Mouse (Mus musculus): ENCODE measurements around the gene Bub1. TPM values are rescaled to one million over a fixed set of nuclear protein-coding genes. Genes with fewer than 3 reads are reported as not detected.

Bub1 gene
- 45.1 and 47.8 TPM in 2 replicates for polyA plus RNA-seq (2014; fragmentation: Nextera tagmentation; extraction: Ambion mirVana)

- H3K4me3 ChIP-seq (ENCODE audit: low read depth, low read length): peak within 1 kb of the TSS; percentile 85
- 0 out of 2 replicates have a peak within 1 kb of the TSS, but pooled peaks have one; percentile 15 for H3K27ac ChIP-seq (ENCODE audit: low read depth, low read length)
- no peaks in the 10 kb centered on the region for H3K9me3 ChIP-seq (ENCODE audit: control insufficient read depth, low read length)
- WGBS: under 1% methylated on average over 56 of the region's 56 CpGs
- peak within 1 kb of the TSS; percentile 83 for H3K4me2 ChIP-seq
- peak within 1 kb of the TSS; percentile 79 for H3K9ac ChIP-seq (ENCODE audit: low read depth, low read length)
- H3K36me3 ChIP-seq (ENCODE audit: control insufficient read depth, insufficient read depth, low read length): peaks cover 2% of the 10 kb centered on the region; the same call in 1 of the 2 replicates
- peak; percentile 91 for DNase-seq (ENCODE audit: low spot score)
- ATAC-seq (replicated peaks; ENCODE audit: low FRiP score): peak; percentile 96
- H3K27me3 ChIP-seq (replicated peaks; ENCODE audit: control insufficient read depth, insufficient read depth, low read length): peaks cover 2% of the 10 kb centered on the region; the same call in 1 of the 2 replicates
- no peaks in the 10 kb centered on the region; the same call in 1 of the 2 replicates for H3K4me1 ChIP-seq (replicated peaks; ENCODE audit: control insufficient read depth, insufficient read depth, low read length)
Observed at GRCm38 (mm10) chr2:127831401-127832102, at the start of gene Bub1. Gene Bub1 (minus strand): TSS chr2:127831865.

GRCm38 (mm10) chr2:127881063-127881462, 49.4 kb upstream of the Bub1 start:
- no peak overlapping the region for H3K9ac ChIP-seq (ENCODE audit: low read depth, low read length)
- 78% methylated on average over 5 of the region's 5 CpGs for WGBS
- H3K27ac ChIP-seq (ENCODE audit: low read depth, low read length): no peak overlapping the region
- no peak for DNase-seq (ENCODE audit: low spot score)
- no peak for ATAC-seq (replicated peaks; ENCODE audit: low FRiP score)
- H3K4me2 ChIP-seq: no peak overlapping the region
- H3K4me1 ChIP-seq (replicated peaks; ENCODE audit: control insufficient read depth, insufficient read depth, low read length): no peaks in the 10 kb centered on the region
- no peak overlapping the region for H3K4me3 ChIP-seq (ENCODE audit: low read depth, low read length)
- H3K36me3 ChIP-seq (ENCODE audit: control insufficient read depth, insufficient read depth, low read length): no peaks in the 10 kb centered on the region
- H3K9me3 ChIP-seq (ENCODE audit: control insufficient read depth, low read length): no peaks in the 10 kb centered on the region
- H3K27me3 ChIP-seq (replicated peaks; ENCODE audit: control insufficient read depth, insufficient read depth, low read length): no peaks in the 10 kb centered on the region

GRCm38 (mm10) chr2:127864381-127864780, 32.7 kb upstream of the Bub1 start:
- DNase-seq (ENCODE audit: low spot score): no peak
- Histone ChIP-seq H3K36me3 (ENCODE audit: control insufficient read depth, insufficient read depth, low read length) (no peaks in the 10 kb centered on the region), H3K27ac (ENCODE audit: low read depth, low read length) (no peak overlapping the region), H3K27me3 (replicated peaks; ENCODE audit: control insufficient read depth, insufficient read depth, low read length) (no peaks in the 10 kb centered on the region), H3K4me2 (no peak overlapping the region), H3K9ac (ENCODE audit: low read depth, low read length) (no peak overlapping the region), H3K9me3 (ENCODE audit: control insufficient read depth, low read length) (no peaks in the 10 kb centered on the region), H3K4me3 (ENCODE audit: low read depth, low read length) (no peak overlapping the region), H3K4me1 (replicated peaks; ENCODE audit: control insufficient read depth, insufficient read depth, low read length) (no peaks in the 10 kb centered on the region)
- 70% methylated on average over 4 of the region's 4 CpGs for WGBS
- ATAC-seq (replicated peaks; ENCODE audit: low FRiP score): no peak

- H3K9ac ChIP-seq (ENCODE audit: low read depth, low read length): no peak overlapping the region
- no peak overlapping the region for H3K4me3 ChIP-seq (ENCODE audit: low read depth, low read length)
- H3K4me1 ChIP-seq (replicated peaks; ENCODE audit: control insufficient read depth, insufficient read depth, low read length): no peaks in the 10 kb centered on the region
- H3K27me3 ChIP-seq (replicated peaks; ENCODE audit: control insufficient read depth, insufficient read depth, low read length): no peaks in the 10 kb centered on the region
- ATAC-seq (replicated peaks; ENCODE audit: low FRiP score): no peak
- H3K36me3 ChIP-seq (ENCODE audit: control insufficient read depth, insufficient read depth, low read length): no peaks in the 10 kb centered on the region
- H3K27ac ChIP-seq (ENCODE audit: low read depth, low read length): no peak overlapping the region
- WGBS: 50% methylated on average over 4 of the region's 4 CpGs
- no peak overlapping the region for H3K4me2 ChIP-seq
- no peaks in the 10 kb centered on the region for H3K9me3 ChIP-seq (ENCODE audit: control insufficient read depth, low read length)
- no peak for DNase-seq (ENCODE audit: low spot score)
Observed at GRCm38 (mm10) chr2:127854332-127854991, 22.8 kb upstream of the Bub1 start.

- no peak overlapping the region for H3K4me3 ChIP-seq (ENCODE audit: low read depth, low read length)
Observed at GRCm38 (mm10) chr2:127850371-127850770, 18.7 kb upstream of the Bub1 start.

GRCm38 (mm10) chr2:127846571-127846970, 14.9 kb upstream of the Bub1 start:
- no peak overlapping the region for H3K9ac ChIP-seq (ENCODE audit: low read depth, low read length)
- H3K4me2 ChIP-seq: no peak overlapping the region
- no peaks in the 10 kb centered on the region; the same call in 1 of the 2 replicates for H3K4me1 ChIP-seq (replicated peaks; ENCODE audit: control insufficient read depth, insufficient read depth, low read length)
- DNase-seq (ENCODE audit: low spot score) (no peak), ATAC-seq (replicated peaks; ENCODE audit: low FRiP score) (no peak)
- H3K27me3 ChIP-seq (replicated peaks; ENCODE audit: control insufficient read depth, insufficient read depth, low read length): peaks cover 2% of the 10 kb centered on the region; the same call in 1 of the 2 replicates
- H3K27ac ChIP-seq (ENCODE audit: low read depth, low read length): no peak overlapping the region
- no peak overlapping the region for H3K4me3 ChIP-seq (ENCODE audit: low read depth, low read length)
- no peaks in the 10 kb centered on the region for H3K9me3 ChIP-seq (ENCODE audit: control insufficient read depth, low read length)
- WGBS: 33% methylated on average over 1 of the region's 1 CpGs
- H3K36me3 ChIP-seq (ENCODE audit: control insufficient read depth, insufficient read depth, low read length): no peaks in the 10 kb centered on the region

More at GRCm38 (mm10) chr2:127850371-127850770, 18.7 kb upstream of the Bub1 start:
- no peaks in the 10 kb centered on the region for H3K36me3 ChIP-seq (ENCODE audit: control insufficient read depth, insufficient read depth, low read length)
- no peak overlapping the region for H3K27ac ChIP-seq (ENCODE audit: low read depth, low read length)
- H3K27me3 ChIP-seq (replicated peaks; ENCODE audit: control insufficient read depth, insufficient read depth, low read length): no peaks in the 10 kb centered on the region
- H3K9ac ChIP-seq (ENCODE audit: low read depth, low read length): no peak overlapping the region
- no peak for ATAC-seq (replicated peaks; ENCODE audit: low FRiP score)
- no peak for DNase-seq (ENCODE audit: low spot score)
- 85% methylated on average over 2 of the region's 2 CpGs for WGBS
- H3K4me2 ChIP-seq: no peak overlapping the region
- H3K9me3 ChIP-seq (ENCODE audit: control insufficient read depth, low read length): no peaks in the 10 kb centered on the region
- no peaks in the 10 kb centered on the region; the same call in 1 of the 2 replicates for H3K4me1 ChIP-seq (replicated peaks; ENCODE audit: control insufficient read depth, insufficient read depth, low read length)

- no peaks in the 10 kb centered on the region for H3K36me3 ChIP-seq (ENCODE audit: control insufficient read depth, insufficient read depth, low read length)
- no peak overlapping the region for H3K27ac ChIP-seq (ENCODE audit: low read depth, low read length)
- DNase-seq (ENCODE audit: low spot score) (no peak), ATAC-seq (replicated peaks; ENCODE audit: low FRiP score) (no peak)
- no peaks in the 10 kb centered on the region for H3K9me3 ChIP-seq (ENCODE audit: control insufficient read depth, low read length)
- H3K27me3 ChIP-seq (replicated peaks; ENCODE audit: control insufficient read depth, insufficient read depth, low read length): peaks cover 2% of the 10 kb centered on the region
- H3K4me1 ChIP-seq (replicated peaks; ENCODE audit: control insufficient read depth, insufficient read depth, low read length): no peaks in the 10 kb centered on the region; the same call in 1 of the 2 replicates
- no peak overlapping the region for H3K4me2 ChIP-seq
- H3K9ac ChIP-seq (ENCODE audit: low read depth, low read length): no peak overlapping the region
- no peak overlapping the region for H3K4me3 ChIP-seq (ENCODE audit: low read depth, low read length)
Observed at GRCm38 (mm10) chr2:127846008-127846407, 14.3 kb upstream of the Bub1 start.

- Histone ChIP-seq H3K27me3 (replicated peaks; ENCODE audit: control insufficient read depth, insufficient read depth, low read length) (peaks cover 2% of the 10 kb centered on the region), H3K36me3 (ENCODE audit: control insufficient read depth, insufficient read depth, low read length) (no peaks in the 10 kb centered on the region), H3K4me3 (ENCODE audit: low read depth, low read length) (no peak overlapping the region), H3K27ac (ENCODE audit: low read depth, low read length) (no peak overlapping the region), H3K9me3 (ENCODE audit: control insufficient read depth, low read length) (no peaks in the 10 kb centered on the region), H3K4me1 (replicated peaks; ENCODE audit: control insufficient read depth, insufficient read depth, low read length) (no peaks in the 10 kb centered on the region; the same call in 1 of the 2 replicates), H3K4me2 (no peak overlapping the region), H3K9ac (ENCODE audit: low read depth, low read length) (no peak overlapping the region)
- 47% methylated on average over 7 of the region's 7 CpGs for WGBS
- DNase-seq (ENCODE audit: low spot score) (no peak), ATAC-seq (replicated peaks; ENCODE audit: low FRiP score) (no peak)
Observed at GRCm38 (mm10) chr2:127845346-127845982, 13.8 kb upstream of the Bub1 start.
